Mouse (Mus musculus) limb, embryonic 12.5 days (tissue): Measurements from ENCODE around the gene Mrtfb. TPM values are rescaled to one million over a fixed set of nuclear protein-coding genes. Genes with fewer than 3 reads are reported as not detected.
"Not testable (repeated sequence)": the region's sequence is repeated elsewhere in the genome, so short reads cannot be mapped to it uniquely, and the experiment has no call there.

Experiments used
- ATAC-seq: fragments of 200-750 bp; cut with Nextera tagmentation; 2 replicates; pipeline ENCODE4 v1.8.0; 2017; ENCODE audit warnings: low read depth, moderate TSS enrichment; ENCODE audit not compliant: insufficient number of reproducible peaks, insufficient read depth, low FRiP score, low TSS enrichment
- H3K27ac ChIP-seq: fragments of 300-500 bp; sonication (generic); 2 replicates; pipeline ENCODE4 v1.5.1; 2016; ENCODE audit warnings: mild to moderate bottlenecking, moderate library complexity
- H3K27me3 ChIP-seq: fragments of 300-500 bp; sonication (generic); 2 replicates; pipeline ENCODE4 v1.6.1; 2016; ENCODE audit warnings: mild to moderate bottlenecking, moderate library complexity
- H3K36me3 ChIP-seq: fragments of 300-500 bp; sonication (generic); 2 replicates; pipeline ENCODE4 v1.6.1; 2016; ENCODE audit warnings: mild to moderate bottlenecking, moderate library complexity
- H3K4me1 ChIP-seq: fragments of 300-500 bp; sonication (generic); replicated peaks from 2 replicates; pipeline ENCODE4 v1.6.1; 2016
- H3K4me2 ChIP-seq: fragments of 300-500 bp; sonication (generic); 2 replicates; pipeline ENCODE4 v1.6.1; 2016; ENCODE audit warnings: mild to moderate bottlenecking, moderate library complexity
- H3K4me3 ChIP-seq: fragments of 300-500 bp; sonication (generic); replicated peaks from 2 replicates; pipeline ENCODE4 v1.5.1; 2016; ENCODE audit warnings: mild to moderate bottlenecking
- H3K9ac ChIP-seq: fragments of 300-500 bp; sonication (generic); replicated peaks from 2 replicates; pipeline ENCODE4 v1.6.1; 2016; ENCODE audit warnings: mild to moderate bottlenecking, moderate library complexity
- H3K9me3 ChIP-seq: fragments of 300-500 bp; sonication (generic); 2 replicates; pipeline ENCODE4 v1.6.1; 2016; ENCODE audit warnings: mild to moderate bottlenecking, moderate library complexity
- WGBS: fragments of 180-500 bp; shearing (Covaris S2); methylation state at CpG from one replicate; pipeline ENCODE4 v1.1.7; 2016; 5-methylcytosine and 5-hydroxymethylcytosine counted together
- polyA plus RNA-seq: library from polyadenylated mRNA; unstranded; fragments of >200 nt; fragmentation: Nextera tagmentation; extraction: Ambion mirVana; gene quantifications from 2 replicates; pipeline ENCODE4 v1.2.1, GENCODE M21; 2016

Gene Mrtfb
- polyA plus RNA-seq, 1 experiment from 2014 or later = 23.1 TPM

GRCm38 (mm10) chr16:13276709-13277399, 20.6 kb downstream of the Mrtfb start:
- 0 out of 2 replicates have a peak overlapping the region, but pooled peaks have one; percentile 9 for H3K27ac ChIP-seq
- H3K36me3 ChIP-seq = peaks cover 11% of the 10 kb centered on the region; the same call in 1 of the 2 replicates
- ATAC-seq = no peak
- H3K4me2 ChIP-seq = no peak overlapping the region
- peaks cover 5% of the 10 kb centered on the region; the same call in 1 of the 2 replicates for H3K9me3 ChIP-seq
- no peaks in the 10 kb centered on the region for H3K27me3 ChIP-seq
- WGBS = 69% methylated on average over 3 of the region's 3 CpGs
- H3K9ac ChIP-seq = no peak overlapping the region
- H3K4me3 ChIP-seq = no peak overlapping the region
- peaks cover 12% of the 10 kb centered on the region for H3K4me1 ChIP-seq

GRCm38 (mm10) chr16:13286425-13286824, 30.1 kb downstream of the Mrtfb start:
- not testable (repeated sequence) for H3K4me3 ChIP-seq, H3K9me3 ChIP-seq, H3K4me2 ChIP-seq, H3K36me3 ChIP-seq, H3K4me1 ChIP-seq, ATAC-seq, H3K27ac ChIP-seq, H3K27me3 ChIP-seq, H3K9ac ChIP-seq

GRCm38 (mm10) chr16:13297860-13298259, 41.6 kb downstream of the Mrtfb start:
- H3K27me3 ChIP-seq = no peaks in the 10 kb centered on the region
- 46% methylated on average over 1 of the region's 1 CpGs for WGBS
- H3K9ac ChIP-seq = no peak overlapping the region
- no peak overlapping the region for H3K27ac ChIP-seq
- H3K4me1 ChIP-seq = no peaks in the 10 kb centered on the region
- H3K36me3 ChIP-seq = 0 out of 2 replicates have a peak, but pooled peaks cover 3% of the 10 kb centered on the region
- no peak overlapping the region for H3K4me3 ChIP-seq
- no peaks in the 10 kb centered on the region for H3K9me3 ChIP-seq
- H3K4me2 ChIP-seq = no peak overlapping the region
- ATAC-seq = no peak

- Histone ChIP-seq H3K4me3 (no peak overlapping the region), H3K27ac (no peak overlapping the region), H3K9me3 (no peaks in the 10 kb centered on the region), H3K4me1 (no peaks in the 10 kb centered on the region), H3K4me2 (no peak overlapping the region), H3K27me3 (no peaks in the 10 kb centered on the region), H3K36me3 (0 out of 2 replicates have a peak, but pooled peaks cover 3% of the 10 kb centered on the region), H3K9ac (no peak overlapping the region)
- 78% methylated on average over 2 of the region's 2 CpGs for WGBS
- ATAC-seq = no peak
Measured at GRCm38 (mm10) chr16:13298991-13299390, 42.7 kb downstream of the Mrtfb start.

GRCm38 (mm10) chr16:13306065-13306695, 49.9 kb downstream of the Mrtfb start:
- Histone ChIP-seq H3K27me3 (no peaks in the 10 kb centered on the region), H3K4me2 (no peak overlapping the region), H3K4me3 (no peak overlapping the region), H3K9ac (no peak overlapping the region), H3K4me1 (peaks cover 9% of the 10 kb centered on the region; the same call in 1 of the 2 replicates), H3K36me3 (no peaks in the 10 kb centered on the region), H3K27ac (no peak overlapping the region), H3K9me3 (no peaks in the 10 kb centered on the region)
- ATAC-seq = no peak
- WGBS = 79% methylated on average over 3 of the region's 3 CpGs

- Histone ChIP-seq H3K27me3 (no peaks in the 10 kb centered on the region), H3K9ac (no peak overlapping the region), H3K9me3 (no peaks in the 10 kb centered on the region), H3K27ac (no peak overlapping the region), H3K4me3 (no peak overlapping the region), H3K4me1 (peaks cover 9% of the 10 kb centered on the region; the same call in 1 of the 2 replicates), H3K36me3 (peaks cover 7% of the 10 kb centered on the region), H3K4me2 (no peak overlapping the region)
- 84% methylated on average over 1 of the region's 1 CpGs for WGBS
- ATAC-seq = no peak
Measured at GRCm38 (mm10) chr16:13310096-13310683, 53.9 kb downstream of the Mrtfb start.

- Histone ChIP-seq H3K36me3 (peaks cover 7% of the 10 kb centered on the region), H3K27ac (no peak overlapping the region), H3K4me2 (no peak overlapping the region), H3K27me3 (no peaks in the 10 kb centered on the region), H3K4me1 (peaks cover 5% of the 10 kb centered on the region; the same call in 1 of the 2 replicates), H3K4me3 (no peak overlapping the region), H3K9me3 (no peaks in the 10 kb centered on the region), H3K9ac (no peak overlapping the region)
- ATAC-seq = no peak
- WGBS = 86% methylated on average over 1 of the region's 1 CpGs
Measured at GRCm38 (mm10) chr16:13311374-13311773, 55.1 kb downstream of the Mrtfb start.

- 90% methylated on average over 5 of the region's 5 CpGs for WGBS
- ATAC-seq = no peak
Measured at GRCm38 (mm10) chr16:13313096-13313719, 56.9 kb downstream of the Mrtfb start.

GRCm38 (mm10) chr16:13323751-13324150, 67.5 kb downstream of the Mrtfb start:
- Histone ChIP-seq H3K9ac (no peak overlapping the region), H3K4me1 (no peaks in the 10 kb centered on the region), H3K9me3 (no peaks in the 10 kb centered on the region), H3K27me3 (no peaks in the 10 kb centered on the region), H3K36me3 (peaks cover 20% of the 10 kb centered on the region; the same call in 1 of the 2 replicates), H3K27ac (no peak overlapping the region), H3K4me3 (no peak overlapping the region), H3K4me2 (no peak overlapping the region)
- no peak for ATAC-seq
- whole genome bisulfite sequencing = 74% methylated on average over 6 of the region's 6 CpGs

More at GRCm38 (mm10) chr16:13313096-13313719, 56.9 kb downstream of the Mrtfb start:
- H3K4me1 ChIP-seq = no peaks in the 10 kb centered on the region
- no peak overlapping the region for H3K27ac ChIP-seq
- no peak overlapping the region for H3K9ac ChIP-seq
- no peaks in the 10 kb centered on the region for H3K27me3 ChIP-seq
- H3K4me3 ChIP-seq = no peak overlapping the region
- H3K4me2 ChIP-seq = no peak overlapping the region
- no peaks in the 10 kb centered on the region for H3K9me3 ChIP-seq
- peaks cover 7% of the 10 kb centered on the region for H3K36me3 ChIP-seq

GRCm38 (mm10) chr16:13326622-13327021, 70.3 kb downstream of the Mrtfb start:
- no peak overlapping the region for H3K4me3 ChIP-seq
- WGBS = 98% methylated on average over 3 of the region's 3 CpGs
- H3K27ac ChIP-seq = no peak overlapping the region
- H3K9ac ChIP-seq = no peak overlapping the region
- H3K27me3 ChIP-seq = no peaks in the 10 kb centered on the region
- no peak for ATAC-seq
- no peaks in the 10 kb centered on the region for H3K9me3 ChIP-seq
- H3K4me2 ChIP-seq = no peak overlapping the region
- peaks cover 4% of the 10 kb centered on the region for H3K4me1 ChIP-seq
- peaks cover 20% of the 10 kb centered on the region; the same call in 1 of the 2 replicates for H3K36me3 ChIP-seq

- no peaks in the 10 kb centered on the region for H3K9me3 ChIP-seq
- no peak overlapping the region for H3K4me2 ChIP-seq
- peaks cover 4% of the 10 kb centered on the region for H3K4me1 ChIP-seq
- H3K9ac ChIP-seq = no peak overlapping the region
- no peak for ATAC-seq
- H3K27me3 ChIP-seq = no peaks in the 10 kb centered on the region
- no peak overlapping the region for H3K4me3 ChIP-seq
- peaks cover 20% of the 10 kb centered on the region; the same call in 1 of the 2 replicates for H3K36me3 ChIP-seq
- H3K27ac ChIP-seq = no peak overlapping the region
- 86% methylated on average over 4 of the region's 4 CpGs for WGBS
Measured at GRCm38 (mm10) chr16:13328646-13329045, 72.4 kb downstream of the Mrtfb start.
